Mouse (Mus musculus): Measurements from ENCODE around the gene Papolb. TPM values are rescaled to one million over a fixed set of nuclear protein-coding genes. Genes with fewer than 3 reads are reported as not detected.

Papolb gene
- polyA plus RNA-seq (2014; fragmentation: Illumina TruSeq; extraction: RNeasy Lipid Tissue Mini Kit (QIAGEN cat#74804); ENCODE audit: low read depth, low replicate concordance), result 0.08 TPM

GRCm38 (mm10) chr5:142529915-142530314 lies at the start of gene Papolb:
Gene Papolb (minus strand): TSS chr5:142530076.

GRCm38 (mm10) chr5:142550706-142551652 lies 21.1 kb upstream of the Papolb start, which contains the start of gene Radil:
Gene Radil (minus strand): TSS chr5:142551098.

Other genes with a start within 250 kb of the Papolb start
- gene Foxk1, start 128.6 kb downstream of the Papolb start, polyA plus RNA-seq (2014; fragmentation: Illumina TruSeq; extraction: RNeasy Lipid Tissue Mini Kit (QIAGEN cat#74804); ENCODE audit: low read depth, low replicate concordance), result 2.8 TPM
- 0.40 TPM for gene Ap5z1, start 66.1 kb downstream of the Papolb start, polyA plus RNA-seq (2014; fragmentation: Illumina TruSeq; extraction: RNeasy Lipid Tissue Mini Kit (QIAGEN cat#74804); ENCODE audit: low read depth, low replicate concordance)
- gene Radil, start 21.0 kb upstream of the Papolb start, polyA plus RNA-seq (2014; fragmentation: Illumina TruSeq; extraction: RNeasy Lipid Tissue Mini Kit (QIAGEN cat#74804); ENCODE audit: low read depth, low replicate concordance), result not detected
- gene Mmd2, start 78.7 kb upstream of the Papolb start, polyA plus RNA-seq (2014; fragmentation: Illumina TruSeq; extraction: RNeasy Lipid Tissue Mini Kit (QIAGEN cat#74804); ENCODE audit: low read depth, low replicate concordance), result 3.5 TPM
- 15.6 TPM for gene Wipi2, start 97.6 kb upstream of the Papolb start, polyA plus RNA-seq (2014; fragmentation: Illumina TruSeq; extraction: RNeasy Lipid Tissue Mini Kit (QIAGEN cat#74804); ENCODE audit: low read depth, low replicate concordance)
- gene Slc29a4, start 162.4 kb upstream of the Papolb start, polyA plus RNA-seq (2014; fragmentation: Illumina TruSeq; extraction: RNeasy Lipid Tissue Mini Kit (QIAGEN cat#74804); ENCODE audit: low read depth, low replicate concordance), result not detected